Mouse (Mus musculus) CH12.LX (cell line): Measurements from ENCODE around the gene Npas3. TPM values are rescaled to one million over a fixed set of nuclear protein-coding genes. Genes with fewer than 3 reads are reported as not detected.

Source experiments
- DNase-seq: peaks from one replicate; pipeline ENCODE4 v3.0.0-alpha.2; 2013; ENCODE audit errors: extremely low read depth
- H3K27ac ChIP-seq: 2 replicates; pipeline ENCODE4 v1.5.1; 2012; ENCODE audit warnings: low read depth, mild to moderate bottlenecking, control low read depth, moderate library complexity; ENCODE audit not compliant: insufficient read depth
- H3K27me3 ChIP-seq: replicated peaks from 2 replicates; pipeline ENCODE3; 2012; ENCODE audit warnings: inconsistent platforms
- H3K36me3 ChIP-seq, 2 experiments: replicated peaks in 1 of 2; 2 replicates each; pipeline versions ENCODE3 to v1.6.1; 2012; ENCODE audit warnings: inconsistent platforms in 1 of 2, low read length in 1 of 2, mild to moderate bottlenecking in 1 of 2, mixed read lengths in 1 of 2, moderate library complexity in 1 of 2; ENCODE audit not compliant: control insufficient read depth in 1 of 2, insufficient read depth in 1 of 2
- H3K4me1 ChIP-seq, 2 experiments: 2 replicates each; pipeline ENCODE4 v1.6.1; 2012; ENCODE audit warnings: inconsistent platforms in 1 of 2, moderate library complexity in 1 of 2; ENCODE audit not compliant: insufficient read depth in 2 of 2, control insufficient read depth in 1 of 2
- H3K4me2 ChIP-seq: 2 replicates; pipeline ENCODE4 v1.6.1; 2012; ENCODE audit warnings: low read depth, mild to moderate bottlenecking, control low read depth; ENCODE audit not compliant: poor library complexity, insufficient read depth, severe bottlenecking
- H3K4me3 ChIP-seq, 3 experiments: fragments of 150-350 bp in 1 of 3; sonication (generic) in 1 of 3; replicated peaks in 1 of 3; 2 replicates each; pipeline versions ENCODE3 to v1.5.1; 2011 to 2012; ENCODE audit warnings: low read depth in 2 of 3, low read length in 2 of 3, mild to moderate bottlenecking in 2 of 3, moderate library complexity in 2 of 3, control low read depth in 1 of 3, improper control_type of control experiment in 1 of 3, inconsistent platforms in 1 of 3, mixed read lengths in 1 of 3; ENCODE audit not compliant: poor library complexity in 1 of 3
- H3K79me2 ChIP-seq: replicated peaks from 2 replicates; pipeline ENCODE4 v1.6.1; 2012; ENCODE audit warnings: mild to moderate bottlenecking, moderate library complexity; ENCODE audit not compliant: control insufficient read depth, poor library complexity, insufficient read depth, severe bottlenecking; ENCODE audit errors: extremely low read depth
- H3K9ac ChIP-seq: 2 replicates; pipeline ENCODE4 v1.6.1; 2012; ENCODE audit warnings: low read depth, mild to moderate bottlenecking, control low read depth, moderate library complexity; ENCODE audit not compliant: insufficient read depth
- H3K9me3 ChIP-seq: replicated peaks from 2 replicates; pipeline ENCODE3; 2012; ENCODE audit warnings: low read length, inconsistent platforms, mixed read lengths
- BHLHE40 ChIP-seq: IDR thresholded peaks from 2 replicates; pipeline ENCODE4 v1.6.1; 2011; ENCODE audit warnings: mild to moderate bottlenecking, low read depth, low read length, improper control_type of control experiment
- CHD1 ChIP-seq: IDR thresholded peaks from 2 replicates; pipeline ENCODE4 v1.6.1; 2012; ENCODE audit warnings: low read depth, low read length, improper control_type of control experiment, inconsistent platforms
- CHD2 ChIP-seq: IDR thresholded peaks from 2 replicates; pipeline ENCODE4 v1.6.1; 2011; ENCODE audit warnings: low read length, improper control_type of control experiment
- E2F4 ChIP-seq: IDR thresholded peaks from 2 replicates; pipeline ENCODE4 v1.6.1; 2011; ENCODE audit warnings: low read depth, low read length, improper control_type of control experiment; ENCODE audit not compliant: insufficient replicate concordance
- ELF1 ChIP-seq: IDR thresholded peaks from 2 replicates; pipeline ENCODE4 v1.6.1; 2014; ENCODE audit warnings: low read depth, mild to moderate bottlenecking, inconsistent platforms, low read length, improper control_type of control experiment
- EP300 ChIP-seq: IDR thresholded peaks from 2 replicates; pipeline ENCODE4 v1.6.1; 2011; ENCODE audit warnings: low read length, improper control_type of control experiment
- ETS1 ChIP-seq: conservative IDR thresholded peaks from 2 replicates; pipeline ENCODE4 v1.6.1; 2012; ENCODE audit warnings: low read depth, mild to moderate bottlenecking, inconsistent platforms, low read length, improper control_type of control experiment, moderate library complexity
- GABPA ChIP-seq: IDR thresholded peaks from 2 replicates; pipeline ENCODE4 v1.6.1; 2012; ENCODE audit warnings: low read depth, low read length, improper control_type of control experiment, inconsistent platforms; ENCODE audit not compliant: insufficient replicate concordance
- HCFC1 ChIP-seq: IDR thresholded peaks from 2 replicates; pipeline ENCODE4 v1.6.1; 2012; ENCODE audit warnings: low read depth, mild to moderate bottlenecking, inconsistent platforms, low read length, improper control_type of control experiment
- IRF4 ChIP-seq: IDR thresholded peaks from 2 replicates; pipeline ENCODE4 v1.6.1; 2014; ENCODE audit warnings: low read depth, mild to moderate bottlenecking, inconsistent platforms, low read length, improper control_type of control experiment
- JUN ChIP-seq: IDR thresholded peaks from 2 replicates; pipeline ENCODE4 v1.6.1; 2011; ENCODE audit warnings: low read depth, mild to moderate bottlenecking, low read length, improper control_type of control experiment, moderate library complexity; ENCODE audit not compliant: insufficient read depth
- KAT2A ChIP-seq: IDR thresholded peaks from 2 replicates; pipeline ENCODE4 v1.6.1; 2012; ENCODE audit warnings: low read length, improper control_type of control experiment, inconsistent platforms; ENCODE audit not compliant: insufficient replicate concordance
- MAZ ChIP-seq: IDR thresholded peaks from 2 replicates; pipeline ENCODE4 v1.6.1; 2012; ENCODE audit warnings: low read depth, mild to moderate bottlenecking, inconsistent platforms, low read length, improper control_type of control experiment, moderate library complexity
- MEF2A ChIP-seq: IDR thresholded peaks from 2 replicates; pipeline ENCODE4 v1.6.1; 2014; ENCODE audit warnings: low read depth, mild to moderate bottlenecking, inconsistent platforms, low read length, improper control_type of control experiment, borderline replicate concordance
- MXI1 ChIP-seq: IDR thresholded peaks from 2 replicates; pipeline ENCODE4 v1.6.1; 2011; ENCODE audit warnings: mild to moderate bottlenecking, low read depth, low read length, improper control_type of control experiment
- MYC ChIP-seq: IDR thresholded peaks from 2 replicates; pipeline ENCODE4 v1.6.1; 2011; ENCODE audit warnings: low read depth, mild to moderate bottlenecking, improper control_type of control experiment, low read length
- PAX5 ChIP-seq: IDR thresholded peaks from 2 replicates; pipeline ENCODE4 v1.6.1; 2012; ENCODE audit warnings: low read length, inconsistent platforms, mixed read lengths
- RAD21 ChIP-seq: IDR thresholded peaks from 2 replicates; pipeline ENCODE4 v1.6.1; 2011; ENCODE audit warnings: low read depth, mild to moderate bottlenecking, low read length, improper control_type of control experiment, moderate library complexity
- RCOR1 ChIP-seq: conservative IDR thresholded peaks from 2 replicates; pipeline ENCODE4 v1.6.1; 2012; ENCODE audit warnings: low read depth, mild to moderate bottlenecking, inconsistent platforms, low read length, improper control_type of control experiment
- SIN3A ChIP-seq: IDR thresholded peaks from 2 replicates; pipeline ENCODE4 v1.6.1; 2012; ENCODE audit warnings: low read length, improper control_type of control experiment, inconsistent platforms
- SMC3 ChIP-seq: IDR thresholded peaks from 2 replicates; pipeline ENCODE4 v1.6.1; 2011; ENCODE audit warnings: low read depth, low read length, improper control_type of control experiment
- TBP ChIP-seq: conservative IDR thresholded peaks from 2 replicates; pipeline ENCODE4 v1.6.1; 2011; ENCODE audit warnings: low read depth, low read length, improper control_type of control experiment
- UBTF ChIP-seq: IDR thresholded peaks from 2 replicates; pipeline ENCODE4 v1.6.1; 2012; ENCODE audit warnings: low read depth, mild to moderate bottlenecking, inconsistent platforms, low read length, improper control_type of control experiment, moderate library complexity
- USF1 ChIP-seq: IDR thresholded peaks from 2 replicates; pipeline ENCODE4 v1.6.1; 2014; ENCODE audit warnings: low read depth, mild to moderate bottlenecking, inconsistent platforms, low read length, improper control_type of control experiment
- ZC3H11A ChIP-seq: IDR thresholded peaks from 2 replicates; pipeline ENCODE4 v1.6.1; 2012; ENCODE audit warnings: low read depth, mild to moderate bottlenecking, inconsistent platforms, low read length, improper control_type of control experiment
- ZNF384 ChIP-seq: IDR thresholded peaks from 2 replicates; pipeline ENCODE4 v1.6.1; 2012; ENCODE audit warnings: low read depth, low read length, improper control_type of control experiment, inconsistent platforms
- dilution Hi-C: fragments of 300-500 bp; cut with MboI; formaldehyde crosslinking; loops from 2 replicates; pipeline ENCODE4 v1.14.3; 2020; ENCODE audit warnings: low sequenced_read_pairs; ENCODE audit not compliant: extremely low pct_unique_long_range_greater_than_20kb, extremely low pct_ligation_motif_present
- in situ Hi-C: fragments of 300-500 bp; cut with MboI; formaldehyde crosslinking; loops from 3 replicates; pipeline ENCODE4 v1.14.3; 2019; ENCODE audit warnings: low sequenced_read_pairs, low pct_ligation_motif_present, low pct_unique_long_range_greater_than_20kb, mixed read lengths
- polyA plus RNA-seq: library from polyadenylated mRNA; unstranded; fragments of >175 nt; gene quantifications from 2 replicates; pipeline ENCODE4 v1.2.1, GENCODE M21; 2012; ENCODE audit warnings: low read depth; ENCODE audit not compliant: insufficient read length
- total RNA-seq, 2 experiments: library from RNA; depleted of rRNA; stranded (reverse); fragments of 300-350 nt in 1 of 2; fragments of >200 nt in 1 of 2; gene quantifications; 2 replicates each; pipeline ENCODE4 v1.2.3; 2012 to 2014

The Npas3 gene
- total and polyA plus RNA-seq, 3 experiments: 0.13 TPM; not detected in 1

GRCm38 (mm10) chr12:54080996-54081395 lies 832.5 kb downstream of the Npas3 start:
- TF ChIP-seq ZC3H11A (no peak), USF1 (no peak), RAD21 (no peak), TBP (no peak), BHLHE40 (no peak), MXI1 (no peak), EP300 (no peak), SIN3A (no peak), MEF2A (no peak), SMC3 (no peak), PAX5 (no peak), E2F4 (no peak), IRF4 (no peak), CHD1 (no peak), UBTF (no peak), HCFC1 (no peak), MYC (no peak), ELF1 (no peak), CHD2 (no peak)
- Histone ChIP-seq H3K27me3 (no peaks in the 10 kb centered on the region), H3K9ac (no peak overlapping the region), H3K36me3 (no peaks in the 10 kb centered on the region), H3K4me2 (no peak overlapping the region), H3K79me2 (no peaks in the 10 kb centered on the region), H3K9me3 (peaks cover 4% of the 10 kb centered on the region), H3K4me3 (no peak overlapping the region), H3K4me1 (peaks cover 2 to 3% of the 10 kb centered on the region in 2 experiments; a peak in 2 of 4 replicates), H3K27ac (no peak overlapping the region)
- in situ Hi-C loops: no loop called here
- dilution Hi-C loops: no loop called here
- DNase-seq: no peak

GRCm38 (mm10) chr12:54093729-54094128 lies 845.3 kb downstream of the Npas3 start:
- TF ChIP-seq CHD1 (no peak), MAZ (no peak), KAT2A (no peak), RAD21 (no peak), ETS1 (no peak), ZNF384 (no peak), CHD2 (no peak), BHLHE40 (no peak), JUN (no peak), E2F4 (no peak), GABPA (no peak), MEF2A (no peak), MYC (no peak), RCOR1 (no peak)
- in situ Hi-C loops (no loop called here), dilution Hi-C loops (no loop called here)
- no peak for DNase-seq
- Histone ChIP-seq H3K27ac (no peak overlapping the region), H3K9me3 (no peaks in the 10 kb centered on the region), H3K4me1 (no peaks in the 10 kb centered on the region), H3K9ac (no peak overlapping the region), H3K4me2 (no peak overlapping the region), H3K27me3 (no peaks in the 10 kb centered on the region), H3K79me2 (no peaks in the 10 kb centered on the region), H3K36me3 (no peaks in the 10 kb centered on the region), H3K4me3 (no peak overlapping the region)
